Mouse (Mus musculus) lung, adult 2 months (tissue): ENCODE results near the gene Atp9a.

Experiments used
- CTCF ChIP-seq: fragments of 200-500 bp; IDR thresholded peaks from 2 replicates; pipeline ENCODE4 v1.5.1; 2011; ENCODE audit warnings: mild to moderate bottlenecking, low read length, control low read depth; ENCODE audit not compliant: insufficient read depth
- POLR2A ChIP-seq: fragments of 200-500 bp; IDR thresholded peaks from 2 replicates; pipeline ENCODE4 v1.6.1; 2011; ENCODE audit warnings: low read depth, mild to moderate bottlenecking, control low read depth, low read length, borderline replicate concordance; ENCODE audit errors: extremely low read depth

GRCm38 (mm10) chr2:168627829-168628770, 114.1 kb downstream of the Atp9a start:
- TF ChIP-seq POLR2A (no peak), CTCF (no peak)
